Mouse (Mus musculus) embryonic facial prominence, embryonic 15.5 days (tissue): ENCODE measurements at regions not wholly inside any gene's neighbourhood (a gene's known extent, or its start where the extent isn't known, plus 50 kb on each side); places are given as distances from the start of the nearest gene placed in this dataset.

Experiments used
- ATAC-seq: fragments of 200-750 bp; cut with Nextera tagmentation; 2 replicates; pipeline ENCODE4 v1.8.0; 2017; ENCODE audit warnings: low read depth, moderate TSS enrichment; ENCODE audit not compliant: insufficient number of reproducible peaks, low FRiP score, low TSS enrichment
- H3K27ac ChIP-seq: fragments of 300-500 bp; sonication (generic); replicated peaks from 2 replicates; pipeline ENCODE4 v1.5.1; 2015; ENCODE audit warnings: mild to moderate bottlenecking, inconsistent platforms
- H3K27me3 ChIP-seq: fragments of 300-500 bp; sonication (generic); 2 replicates; pipeline ENCODE4 v1.6.1; 2015; ENCODE audit warnings: inconsistent platforms
- H3K36me3 ChIP-seq: fragments of 300-500 bp; sonication (generic); 2 replicates; pipeline ENCODE4 v1.6.1; 2015; ENCODE audit warnings: mild to moderate bottlenecking, inconsistent platforms
- H3K4me1 ChIP-seq: fragments of 300-500 bp; sonication (generic); 2 replicates; pipeline ENCODE4 v1.6.1; 2015; ENCODE audit warnings: inconsistent platforms
- H3K4me2 ChIP-seq: fragments of 300-500 bp; sonication (generic); replicated peaks from 2 replicates; pipeline ENCODE4 v1.6.1; 2015; ENCODE audit warnings: mild to moderate bottlenecking, inconsistent platforms
- H3K4me3 ChIP-seq: fragments of 300-500 bp; sonication (generic); replicated peaks from 2 replicates; pipeline ENCODE4 v1.5.1; 2015; ENCODE audit warnings: mild to moderate bottlenecking, inconsistent platforms
- H3K9ac ChIP-seq: fragments of 300-500 bp; sonication (generic); 2 replicates; pipeline ENCODE4 v1.6.1; 2015; ENCODE audit warnings: inconsistent platforms
- H3K9me3 ChIP-seq: fragments of 300-500 bp; sonication (generic); replicated peaks from 2 replicates; pipeline ENCODE4 v1.6.1; 2016; ENCODE audit warnings: inconsistent platforms
- WGBS: fragments of 180-500 bp; shearing (Covaris S2); methylation state at CpG from one replicate; pipeline ENCODE4 v1.1.7; 2015; 5-methylcytosine and 5-hydroxymethylcytosine counted together

DNA sequence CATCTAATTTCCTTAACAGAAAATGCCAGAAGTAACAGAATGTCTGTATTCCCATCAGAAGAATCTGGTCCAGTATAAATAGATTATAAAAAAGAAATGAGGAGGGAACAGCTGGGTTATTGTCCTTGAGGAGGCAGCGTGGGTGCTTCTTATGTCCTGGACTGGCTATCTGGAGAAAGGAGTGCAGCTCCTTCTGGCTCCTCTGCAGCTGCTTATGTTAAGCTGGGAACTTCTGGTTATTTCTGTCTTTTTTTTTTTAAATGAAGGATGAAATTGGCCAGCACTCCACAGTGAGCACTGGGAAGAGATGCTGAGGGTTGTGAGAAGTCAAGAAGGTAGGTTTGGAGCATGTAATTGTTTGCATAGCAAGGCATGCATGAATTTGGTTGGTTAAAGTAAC lies 441.5 kb downstream of the Ebf1 start:
- Histone ChIP-seq H3K27ac (no peak overlapping the region), H3K27me3 (no peaks in the 10 kb centered on the region), H3K9ac (no peak overlapping the region), H3K4me3 (no peak overlapping the region), H3K36me3 (no peaks in the 10 kb centered on the region), H3K4me2 (no peak overlapping the region), H3K4me1 (peaks cover 7% of the 10 kb centered on the region; the same call in 1 of the 2 replicates), H3K9me3 (no peaks in the 10 kb centered on the region)
- 82% methylated on average over 1 of the region's 1 CpGs for WGBS
- no peak for ATAC-seq

DNA sequence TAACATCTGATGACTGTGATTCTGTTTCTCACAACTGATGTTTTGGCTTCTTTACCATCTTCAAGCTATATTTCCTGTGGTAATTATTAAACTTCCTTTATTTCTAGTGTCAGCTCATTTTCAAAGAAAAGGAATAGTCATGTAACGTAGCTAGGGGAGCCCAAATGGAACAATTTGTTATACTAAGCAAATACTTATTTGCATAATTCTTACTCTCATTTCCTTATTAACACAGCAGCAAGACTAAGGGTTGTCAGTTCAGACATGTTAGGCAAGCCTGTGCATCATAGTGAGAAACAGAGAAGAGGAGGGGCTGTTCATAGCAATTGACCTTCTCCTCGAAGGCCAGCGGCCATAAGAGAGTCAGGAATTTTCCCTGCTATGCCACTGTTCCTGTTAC lies 449.5 kb downstream of the Ebf1 start:
- no peak overlapping the region for H3K4me2 ChIP-seq
- H3K9me3 ChIP-seq, result no peaks in the 10 kb centered on the region
- no peak for ATAC-seq
- no peak overlapping the region for H3K9ac ChIP-seq
- H3K4me1 ChIP-seq, result peaks cover 9% of the 10 kb centered on the region; the same call in 1 of the 2 replicates
- H3K4me3 ChIP-seq, result no peak overlapping the region
- 72% methylated on average over 3 of the region's 3 CpGs for WGBS
- no peaks in the 10 kb centered on the region for H3K36me3 ChIP-seq
- no peaks in the 10 kb centered on the region for H3K27me3 ChIP-seq
- no peak overlapping the region for H3K27ac ChIP-seq

DNA sequence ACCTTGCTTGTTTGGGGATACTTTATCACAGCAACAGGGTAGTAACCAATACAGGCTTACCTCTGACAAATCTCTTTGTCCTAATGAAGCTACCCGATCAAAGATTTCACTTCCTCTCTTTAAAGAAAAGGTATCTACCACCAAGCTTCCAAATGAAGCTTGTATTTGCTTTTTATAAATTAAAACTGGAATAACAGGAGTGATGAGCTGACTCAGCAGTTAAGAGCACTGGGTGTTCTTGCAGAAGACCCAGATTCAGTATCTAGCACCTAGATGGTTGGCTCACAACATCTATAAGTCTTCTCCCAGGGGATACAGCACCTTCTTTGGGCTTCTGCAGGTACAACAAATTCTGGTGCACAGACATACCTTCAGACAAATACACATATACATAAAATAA lies 453.2 kb downstream of the Ebf1 start:
- no peak overlapping the region for H3K9ac ChIP-seq
- H3K27me3 ChIP-seq, result no peaks in the 10 kb centered on the region
- no peak overlapping the region for H3K27ac ChIP-seq
- 0 out of 2 replicates have a peak, but pooled peaks cover 3% of the 10 kb centered on the region for H3K4me1 ChIP-seq
- no peaks in the 10 kb centered on the region for H3K9me3 ChIP-seq
- H3K4me2 ChIP-seq, result no peak overlapping the region
- no peak overlapping the region for H3K4me3 ChIP-seq
- WGBS, result 76% methylated on average over 1 of the region's 1 CpGs
- no peak for ATAC-seq
- H3K36me3 ChIP-seq, result no peaks in the 10 kb centered on the region

GRCm38 (mm10) chr11:45071195-45071594 lies 454.1 kb downstream of the Ebf1 start:
- no peak overlapping the region for H3K4me2 ChIP-seq
- H3K4me3 ChIP-seq, result no peak overlapping the region
- H3K9me3 ChIP-seq, result no peaks in the 10 kb centered on the region
- H3K36me3 ChIP-seq, result no peaks in the 10 kb centered on the region
- H3K27me3 ChIP-seq, result no peaks in the 10 kb centered on the region
- peak; percentile 51 for ATAC-seq
- no peak overlapping the region for H3K9ac ChIP-seq
- H3K4me1 ChIP-seq, result 0 out of 2 replicates have a peak, but pooled peaks cover 3% of the 10 kb centered on the region
- 51% methylated on average over 2 of the region's 2 CpGs for WGBS
- peak overlapping the region; percentile 71 for H3K27ac ChIP-seq

- Histone ChIP-seq H3K27ac (no peak overlapping the region), H3K4me3 (no peak overlapping the region), H3K4me1 (peaks cover 10% of the 10 kb centered on the region; the same call in 1 of the 2 replicates), H3K9ac (no peak overlapping the region), H3K4me2 (no peak overlapping the region), H3K27me3 (no peaks in the 10 kb centered on the region), H3K9me3 (no peaks in the 10 kb centered on the region), H3K36me3 (no peaks in the 10 kb centered on the region)
- no peak for ATAC-seq
- 38% methylated on average over 4 of the region's 4 CpGs for WGBS
These were observed 467.5 kb downstream of the Ebf1 start for GRCm38 (mm10) chr11:45084506-45085037.

DNA sequence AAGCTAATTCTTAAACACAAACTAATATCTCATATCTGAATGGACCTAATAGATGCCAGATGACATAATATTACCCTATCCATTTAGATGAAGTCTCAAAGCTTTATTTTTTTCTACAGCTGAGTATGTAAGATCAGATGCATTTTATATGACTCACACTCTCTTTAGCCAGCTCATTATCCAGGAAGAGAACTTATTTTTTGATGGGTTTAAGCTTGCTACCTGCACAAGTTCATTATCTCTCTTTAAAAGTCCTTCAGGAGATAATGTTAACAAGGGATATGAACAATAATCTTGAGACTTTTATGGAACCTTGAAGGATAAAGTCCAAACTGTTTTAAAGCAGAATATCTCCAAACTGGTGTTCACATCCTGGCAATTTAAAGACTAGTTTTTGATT lies 468.0 kb downstream of the Ebf1 start:
- H3K36me3 ChIP-seq, result no peaks in the 10 kb centered on the region
- peaks cover 10% of the 10 kb centered on the region; the same call in 1 of the 2 replicates for H3K4me1 ChIP-seq
- H3K4me3 ChIP-seq, result no peak overlapping the region
- ATAC-seq, result no peak
- H3K27ac ChIP-seq, result no peak overlapping the region
- H3K4me2 ChIP-seq, result no peak overlapping the region
- H3K27me3 ChIP-seq, result no peaks in the 10 kb centered on the region; the same call in 1 of the 2 replicates
- no peaks in the 10 kb centered on the region for H3K9me3 ChIP-seq
- no peak overlapping the region for H3K9ac ChIP-seq

- H3K4me2 ChIP-seq, result no peak overlapping the region
- no peaks in the 10 kb centered on the region for H3K9me3 ChIP-seq
- peaks cover 10% of the 10 kb centered on the region; the same call in 1 of the 2 replicates for H3K4me1 ChIP-seq
- no peak overlapping the region for H3K9ac ChIP-seq
- no peaks in the 10 kb centered on the region for H3K36me3 ChIP-seq
- no peaks in the 10 kb centered on the region; the same call in 1 of the 2 replicates for H3K27me3 ChIP-seq
- ATAC-seq, result no peak
- H3K27ac ChIP-seq, result peak overlapping the region; percentile 36; the same call in 1 of the 2 replicates
- 35% methylated on average over 5 of the region's 5 CpGs for WGBS
- no peak overlapping the region for H3K4me3 ChIP-seq
These were observed 470.2 kb downstream of the Ebf1 start for GRCm38 (mm10) chr11:45087186-45087915.

GRCm38 (mm10) chr11:45088286-45088685 lies 471.2 kb downstream of the Ebf1 start:
- Histone ChIP-seq H3K4me2 (no peak overlapping the region), H3K9ac (no peak overlapping the region), H3K36me3 (no peaks in the 10 kb centered on the region), H3K4me1 (peaks cover 10% of the 10 kb centered on the region; the same call in 1 of the 2 replicates), H3K4me3 (no peak overlapping the region), H3K27me3 (no peaks in the 10 kb centered on the region; the same call in 1 of the 2 replicates), H3K27ac (no peak overlapping the region), H3K9me3 (no peaks in the 10 kb centered on the region)
- no peak for ATAC-seq
- WGBS, result 79% methylated on average over 1 of the region's 1 CpGs

- 59% methylated on average over 3 of the region's 3 CpGs for WGBS
- Histone ChIP-seq H3K9me3 (no peaks in the 10 kb centered on the region), H3K9ac (no peak overlapping the region), H3K4me1 (peaks cover 10% of the 10 kb centered on the region; the same call in 1 of the 2 replicates), H3K27ac (no peak overlapping the region), H3K36me3 (no peaks in the 10 kb centered on the region), H3K27me3 (no peaks in the 10 kb centered on the region; the same call in 1 of the 2 replicates), H3K4me3 (no peak overlapping the region), H3K4me2 (no peak overlapping the region)
- no peak for ATAC-seq
These were observed 472.4 kb downstream of the Ebf1 start for GRCm38 (mm10) chr11:45089561-45089960.

GRCm38 (mm10) chr11:45103498-45104336 lies 486.6 kb downstream of the Ebf1 start:
- no peaks in the 10 kb centered on the region for H3K27me3 ChIP-seq
- no peak overlapping the region for H3K4me3 ChIP-seq
- no peak overlapping the region for H3K4me2 ChIP-seq
- no peaks in the 10 kb centered on the region for H3K36me3 ChIP-seq
- peak; percentile 73 for ATAC-seq
- 0 out of 2 replicates have a peak overlapping the region, but pooled peaks have one; percentile 28 for H3K27ac ChIP-seq
- H3K4me1 ChIP-seq, result 0 out of 2 replicates have a peak, but pooled peaks cover 4% of the 10 kb centered on the region
- H3K9me3 ChIP-seq, result no peaks in the 10 kb centered on the region
- H3K9ac ChIP-seq, result no peak overlapping the region
- 35% methylated on average over 12 of the region's 12 CpGs for WGBS

DNA sequence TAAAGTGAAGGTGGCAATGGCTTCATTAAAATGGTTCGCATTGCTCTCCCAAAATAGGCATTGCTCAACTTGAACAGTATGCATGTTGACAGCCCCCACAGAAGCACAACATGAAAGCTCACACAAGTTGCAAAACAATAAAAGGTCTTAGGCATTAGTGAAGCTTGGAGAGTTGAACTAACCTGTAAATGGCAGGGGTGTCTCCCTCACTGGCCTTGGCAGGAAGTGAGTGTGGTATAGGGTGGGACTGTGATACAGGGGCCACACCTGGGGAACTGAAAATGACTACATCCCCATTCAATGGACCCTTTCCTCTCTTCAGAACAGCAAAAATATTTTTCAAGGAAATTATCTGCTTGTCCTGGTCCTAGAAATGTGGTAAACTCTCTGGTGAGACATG lies 499.6 kb downstream of the Ebf1 start:
- no peak overlapping the region for H3K4me3 ChIP-seq
- no peaks in the 10 kb centered on the region for H3K36me3 ChIP-seq
- H3K27me3 ChIP-seq, result no peaks in the 10 kb centered on the region
- H3K27ac ChIP-seq, result no peak overlapping the region
- no peak overlapping the region for H3K9ac ChIP-seq
- no peak for ATAC-seq
- H3K4me2 ChIP-seq, result no peak overlapping the region
- H3K9me3 ChIP-seq, result no peaks in the 10 kb centered on the region
- H3K4me1 ChIP-seq, result no peaks in the 10 kb centered on the region
- WGBS, result 61% methylated on average over 1 of the region's 1 CpGs
